Mouse (Mus musculus): Measurements from ENCODE around the gene Sema4c. TPM values are rescaled to one million over a fixed set of nuclear protein-coding genes. Genes with fewer than 3 reads are reported as not detected.

Gene Sema4c
- total and polyA plus RNA-seq, 3 experiments, result 0.19 to 1.4 TPM; not detected in 1

- Histone ChIP-seq H3K4me3 (ENCODE audit: control insufficient read depth in 1 of 2, insufficient read depth in 1 of 2, low read depth in 2 of 2, low read length in 2 of 2) (peak within 1 kb of the TSS; percentile 69 to 75), H3K9ac (ENCODE audit: control insufficient read depth, low read depth, low read length, poor library complexity, severe bottlenecking) (peak within 1 kb of the TSS; percentile 77), H3K9me3 (replicated peaks; ENCODE audit: insufficient read depth, low read length) (no peaks in the 10 kb centered on the region), H3K27ac (ENCODE audit: control insufficient read depth, low read depth, low read length) (peak within 1 kb of the TSS; percentile 13), H3K79me2 (ENCODE audit: control insufficient read depth, insufficient read depth, low read length, poor library complexity) (peaks cover 4% of the 10 kb centered on the region), H3K36me3 (ENCODE audit: control insufficient read depth in 1 of 2, insufficient read depth in 2 of 2, low read length in 2 of 2) (no peaks in the 10 kb centered on the region), H3K27me3 (ENCODE audit: control insufficient read depth in 1 of 2, insufficient read depth in 2 of 2, low read length in 2 of 2) (no peaks in the 10 kb centered on the region), H3K4me1 (ENCODE audit: control insufficient read depth in 1 of 2, insufficient read depth in 2 of 2, low read length in 2 of 2) (peaks cover 0 to 3% of the 10 kb centered on the region in 2 experiments; a peak in 3 of 4 replicates)
- peak; percentile 99 for DNase-seq (ENCODE audit: low read depth, low spot score)
- TF ChIP-seq RAD21 (IDR thresholded peaks at IDR 0.05; ENCODE audit: low read depth, low read length), result peak; percentile 100
- no peak for TF ChIP-seq GABPA (IDR thresholded peaks at IDR 0.05; ENCODE audit: low read depth, low read length)
- TF ChIP-seq ZMIZ1 (IDR thresholded peaks at IDR 0.05; ENCODE audit: low read depth, low read length), result 0 out of 2 replicates have a peak, but pooled peaks have one; percentile 52
- TF ChIP-seq TCF12 (IDR thresholded peaks at IDR 0.05; ENCODE audit: low read depth, low read length), result no peak
- TF ChIP-seq GATA1 (IDR thresholded peaks at IDR 0.05; ENCODE audit: low read depth, low read length), result no peak
- no peak for TF ChIP-seq UBTF (IDR thresholded peaks at IDR 0.05; ENCODE audit: borderline replicate concordance, insufficient read depth, low read depth, low read length)
- TF ChIP-seq MAZ (IDR thresholded peaks at IDR 0.05; ENCODE audit: low read depth, low read length), result peak; percentile 68; the same call in 1 of the 2 replicates
- TF ChIP-seq NRF1 (IDR thresholded peaks at IDR 0.05; ENCODE audit: insufficient read depth, low read depth, low read length, poor library complexity, severe bottlenecking), result peak; percentile 23; the same call in 1 of the 2 replicates
- no peak for TF ChIP-seq POLR2AphosphoS5 (IDR thresholded peaks at IDR 0.05; ENCODE audit: borderline replicate concordance, low read depth, low read length)
- no peak for TF ChIP-seq MAFK (IDR thresholded peaks at IDR 0.05; ENCODE audit: borderline replicate concordance, low read depth, low read length)
- TF ChIP-seq USF2 (IDR thresholded peaks at IDR 0.05; ENCODE audit: borderline replicate concordance in 1 of 2, insufficient read depth in 1 of 2, low read depth in 1 of 2, low read length in 2 of 2), result no peak
- TF ChIP-seq JUND (IDR thresholded peaks at IDR 0.05; ENCODE audit: low read depth, low read length), result no peak
- TF ChIP-seq CTCF (IDR thresholded peaks at IDR 0.05 in 2 of 3, conservative IDR thresholded peaks at IDR 0.05 in 1 of 3; ENCODE audit: control insufficient read depth in 1 of 3, insufficient read depth in 1 of 3, low read depth in 2 of 3, low read length in 3 of 3, poor library complexity in 1 of 3, severe bottlenecking in 1 of 3), result peak; percentile 96 to 99 (median 96)
- TF ChIP-seq ELF1 (IDR thresholded peaks at IDR 0.05; ENCODE audit: low read depth, low read length), result peak; percentile 49; the same call in 1 of the 2 replicates
- TF ChIP-seq BHLHE40 (IDR thresholded peaks at IDR 0.05; ENCODE audit: borderline replicate concordance, low read depth, low read length), result no peak
- no peak for TF ChIP-seq TAL1 (IDR thresholded peaks at IDR 0.05; ENCODE audit: low read length)
- TF ChIP-seq MYB (IDR thresholded peaks at IDR 0.05; ENCODE audit: low read depth, low read length), result no peak
- peak; percentile 35 for TF ChIP-seq MXI1 (IDR thresholded peaks at IDR 0.05; ENCODE audit: low read depth, low read length)
- TF ChIP-seq SIN3A (IDR thresholded peaks at IDR 0.05; ENCODE audit: low read length), result peak; percentile 72
- no peak; the same call in 1 of the 2 replicates for TF ChIP-seq KAT2A (conservative IDR thresholded peaks at IDR 0.05; ENCODE audit: low read depth, low read length)
- peak; percentile 22; the same call in 1 of the 2 replicates for TF ChIP-seq TBP (IDR thresholded peaks at IDR 0.05; ENCODE audit: low read depth, low read length)
- TF ChIP-seq SMC3 (IDR thresholded peaks at IDR 0.05; ENCODE audit: low read depth, low read length), result peak; percentile 94
- TF ChIP-seq CHD2 (IDR thresholded peaks at IDR 0.05; ENCODE audit: low read length), result peak; percentile 77
- peak; percentile 82 to 88 for TF ChIP-seq POLR2A (IDR thresholded peaks at IDR 0.05; ENCODE audit: control insufficient read depth in 1 of 2, insufficient read depth in 1 of 2, low read depth in 1 of 2, low read length in 2 of 2, poor library complexity in 1 of 2)
- no peak; the same call in 1 of the 2 replicates for TF ChIP-seq RCOR1 (IDR thresholded peaks at IDR 0.05; ENCODE audit: low read depth, low read length)
- TF ChIP-seq E2F4 (IDR thresholded peaks at IDR 0.05; ENCODE audit: borderline replicate concordance, low read depth, low read length), result no peak
- TF ChIP-seq ZNF384 (IDR thresholded peaks at IDR 0.05; ENCODE audit: low read depth, low read length), result no peak
- no peak for TF ChIP-seq CHD1 (IDR thresholded peaks at IDR 0.05; ENCODE audit: low read depth, low read length)
- TF ChIP-seq MEF2A (IDR thresholded peaks at IDR 0.05; ENCODE audit: extremely low read depth, insufficient replicate concordance, low read depth, low read length, poor library complexity, severe bottlenecking), result no peak
- no peak for TF ChIP-seq ZKSCAN1 (IDR thresholded peaks at IDR 0.05; ENCODE audit: low read depth, low read length)
- no peak for TF ChIP-seq ETS1 (IDR thresholded peaks at IDR 0.05; ENCODE audit: low read depth, low read length)
- peak; percentile 9 for TF ChIP-seq MYC (IDR thresholded peaks at IDR 0.05; ENCODE audit: low read depth, low read length)
- peak; percentile 94 for TF ChIP-seq ZC3H11A (IDR thresholded peaks at IDR 0.05; ENCODE audit: low read depth, low read length)
- TF ChIP-seq MAX (IDR thresholded peaks at IDR 0.05; ENCODE audit: low read length), result peak; percentile 63
- peak; percentile 68; the same call in 1 of the 2 replicates for TF ChIP-seq POLR2AphosphoS2 (IDR thresholded peaks at IDR 0.05; ENCODE audit: low read length)
- peak; percentile 73 for TF ChIP-seq NELFE (IDR thresholded peaks at IDR 0.05; ENCODE audit: low read depth, low read length)
- TF ChIP-seq USF1 (IDR thresholded peaks at IDR 0.05; ENCODE audit: low read depth, low read length), result no peak
These were observed 11.2 kb downstream of the Sema4c start, which contains the start of gene Ankrd39 for GRCm38 (mm10) chr1:36546888-36547471. Gene Ankrd39 (minus strand): TSS chr1:36547445.
